Mouse (Mus musculus) kidney, postnatal 10 days (tissue): ENCODE results near the gene Tia1.
A peak's percentile ranks its signal among the peaks of the same experiment; 100 is the strongest.
"Not testable (repeated sequence)": the region's sequence is repeated elsewhere in the genome, so short reads cannot be mapped to it uniquely, and the experiment has no call there.

ENCODE experiments used
- DNase-seq: peaks from one replicate; pipeline ENCODE4 v3.0.0; 2021; ENCODE audit warnings: mixed read lengths

Tia1 gene

DNA sequence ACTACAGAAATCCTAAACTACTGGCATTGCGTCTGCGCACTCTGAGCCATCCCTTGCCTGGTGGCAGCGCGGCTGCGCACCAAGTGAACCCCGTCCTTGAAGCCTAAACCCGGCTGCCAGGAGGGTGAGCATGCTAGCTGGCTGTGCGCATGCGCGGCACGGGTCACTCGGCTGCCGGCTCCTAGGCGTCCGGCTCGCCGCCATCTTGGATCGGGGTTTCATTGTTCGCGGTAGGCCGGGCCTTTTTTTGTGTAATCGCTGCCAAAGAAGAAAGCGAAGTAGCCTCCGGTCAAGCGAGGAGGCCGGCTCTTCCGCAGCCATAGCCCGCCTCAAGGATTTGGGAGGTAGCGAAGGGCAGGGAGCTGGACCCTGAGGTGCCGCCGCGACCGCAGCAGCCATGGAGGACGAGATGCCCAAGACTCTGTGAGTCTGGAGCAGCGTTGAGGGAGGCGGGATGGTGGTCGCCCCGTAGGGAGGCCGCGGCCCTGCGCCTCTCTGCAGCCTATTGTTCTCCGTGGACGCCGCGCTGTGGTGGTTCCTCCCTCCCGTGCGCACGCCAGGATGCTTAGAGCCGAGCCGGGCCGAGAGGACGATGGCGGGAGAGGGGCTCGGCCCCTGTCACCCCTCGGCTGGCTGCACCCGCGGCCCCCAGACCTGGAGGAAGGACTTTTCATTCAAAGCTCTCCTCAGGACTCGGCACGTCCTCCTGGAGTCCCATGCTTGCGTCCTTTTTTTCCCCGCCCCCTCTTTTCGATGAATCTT is at the start of gene Tia1:
TSS of gene Tia1 (plus strand) at position 120 of the 762 bp plus-strand sequence.
- peak; percentile 98 for DNase-seq

- DNase-seq = no peak
Measured at GRCm38 (mm10) chr6:86354948-86355347, 49.1 kb upstream of the Tia1 start.

- no peak for DNase-seq
Measured at GRCm38 (mm10) chr6:86356956-86357355, 47.1 kb upstream of the Tia1 start.

DNA sequence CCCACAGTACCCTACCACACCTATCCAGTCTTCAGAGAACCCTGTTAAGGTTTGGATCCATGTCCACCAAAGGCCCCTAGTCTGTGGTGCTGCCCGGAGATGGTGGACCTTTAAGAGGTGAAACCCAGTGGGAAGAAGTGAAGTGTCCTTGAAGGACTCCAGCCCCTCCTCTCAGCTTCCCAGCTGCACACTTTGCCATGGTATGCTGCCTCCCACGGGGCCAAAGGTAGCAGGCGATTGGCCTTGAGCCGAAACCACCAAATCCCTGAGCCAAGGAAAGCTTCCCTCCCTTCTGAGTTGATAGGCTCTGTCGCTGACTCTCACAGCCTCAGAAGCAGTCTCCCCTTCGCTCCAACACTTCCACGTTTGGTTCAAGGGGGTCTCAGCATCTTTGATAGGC is 43.3 kb upstream of the Tia1 start:
- peak; percentile 63 for DNase-seq

DNA sequence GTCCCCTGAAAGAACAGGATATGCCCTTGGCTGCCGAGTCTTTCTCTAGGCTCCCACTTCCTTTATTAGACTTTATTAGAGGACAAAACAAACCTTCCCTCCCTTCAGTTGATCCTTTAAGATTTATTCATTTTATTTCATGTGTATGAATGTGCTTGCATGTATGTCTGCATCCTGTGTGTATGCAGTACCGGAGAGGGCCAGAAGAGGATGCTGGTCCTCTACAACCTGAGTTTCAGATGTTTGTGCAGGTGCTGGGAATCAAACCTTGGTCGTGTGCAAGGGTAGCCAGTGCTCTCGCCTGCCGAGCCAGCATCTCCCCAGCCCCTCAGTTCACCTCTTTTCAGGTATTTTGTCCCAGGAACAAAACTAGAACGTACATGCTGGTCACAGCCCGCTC is 42.6 kb upstream of the Tia1 start:
- no peak for DNase-seq

GRCm38 (mm10) chr6:86364442-86365141 is 39.4 kb upstream of the Tia1 start:
- DNase-seq = peak; percentile 88

- DNase-seq = peak; percentile 97
Measured at GRCm38 (mm10) chr6:86365371-86366124, 38.5 kb upstream of the Tia1 start, which contains the start of gene Fam136a. TSS of gene Fam136a (plus strand) at chr6:86365646.

DNA sequence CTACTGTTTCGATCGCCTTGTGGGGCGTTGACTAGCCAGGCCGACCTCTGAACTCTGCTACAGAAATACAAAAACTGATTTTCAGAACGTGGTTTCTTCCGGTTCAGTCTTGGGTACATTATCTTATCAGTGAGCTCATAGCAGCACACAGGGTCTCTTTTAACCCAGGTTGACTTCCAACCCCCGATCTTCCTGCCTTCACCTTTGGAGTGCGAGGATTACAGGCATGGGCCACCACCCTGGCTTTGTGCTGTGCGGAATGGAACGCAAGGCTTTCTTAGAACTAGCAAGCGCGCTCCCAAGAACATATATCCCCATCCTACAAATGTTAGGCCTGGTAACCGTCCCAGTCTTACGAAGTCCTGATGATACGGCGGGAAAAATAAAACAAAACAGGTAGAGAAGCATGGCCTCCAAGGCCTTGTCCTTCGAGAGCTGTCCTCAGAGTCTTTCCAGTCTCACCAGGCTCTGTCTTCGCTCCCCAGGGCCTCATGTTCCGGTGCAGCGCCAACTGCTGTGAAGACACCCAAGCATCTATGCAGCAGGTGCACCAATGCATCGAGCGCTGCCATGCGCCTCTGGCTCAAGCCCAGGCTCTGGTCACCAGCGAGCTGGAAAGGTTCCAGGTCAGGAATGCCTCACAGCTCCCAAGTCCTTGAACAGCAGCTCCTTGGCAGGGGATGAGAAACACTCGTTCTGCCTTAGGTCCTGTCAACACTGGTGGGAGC is 37.7 kb upstream of the Tia1 start:
- DNase-seq = peak; percentile 73

DNA sequence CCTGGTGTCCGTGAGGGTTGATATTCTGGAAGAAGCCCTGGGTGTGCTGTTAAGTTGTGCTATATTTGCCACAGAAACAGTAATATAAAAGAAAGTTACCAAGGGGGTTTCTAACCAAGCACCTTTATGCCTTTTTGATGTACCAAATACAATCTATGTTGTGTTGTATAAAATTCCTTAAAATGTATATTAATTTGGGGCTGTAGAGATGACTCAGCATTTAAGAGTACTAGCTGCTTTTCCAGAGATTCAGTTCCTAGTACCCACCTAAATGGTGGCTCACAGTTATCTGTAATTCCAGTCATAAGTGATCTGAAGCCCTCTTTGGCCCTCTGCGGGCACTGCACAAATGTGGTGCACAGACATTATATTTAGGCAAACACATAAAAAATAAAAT is 37.2 kb upstream of the Tia1 start:
- no peak for DNase-seq

DNA sequence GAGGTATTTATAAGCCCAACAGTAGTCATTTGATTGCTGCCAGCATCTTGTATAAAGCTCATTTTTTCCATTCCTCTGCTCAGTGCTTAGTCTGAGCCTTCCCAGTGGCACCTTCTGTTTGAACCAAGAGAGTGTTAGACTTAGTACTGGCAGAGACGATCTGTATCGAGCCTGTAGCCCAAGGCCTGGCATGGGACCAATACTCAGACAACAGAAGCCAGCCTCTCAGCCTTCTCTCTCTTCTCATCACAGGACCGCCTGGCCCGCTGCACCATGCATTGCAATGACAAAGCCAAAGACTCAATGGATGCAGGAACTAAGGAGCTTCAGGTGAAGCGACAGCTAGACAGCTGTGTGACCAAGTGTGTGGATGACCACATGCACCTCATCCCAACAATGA is 35.5 kb upstream of the Tia1 start:
- DNase-seq = no peak

GRCm38 (mm10) chr6:86370093-86370713 is 33.8 kb upstream of the Tia1 start:
- DNase-seq = no peak

- DNase-seq = no peak
Measured at GRCm38 (mm10) chr6:86370764-86371339, 33.2 kb upstream of the Tia1 start, which contains the start of gene Snrpg. TSS of gene Snrpg (plus strand) at chr6:86371304.

DNA sequence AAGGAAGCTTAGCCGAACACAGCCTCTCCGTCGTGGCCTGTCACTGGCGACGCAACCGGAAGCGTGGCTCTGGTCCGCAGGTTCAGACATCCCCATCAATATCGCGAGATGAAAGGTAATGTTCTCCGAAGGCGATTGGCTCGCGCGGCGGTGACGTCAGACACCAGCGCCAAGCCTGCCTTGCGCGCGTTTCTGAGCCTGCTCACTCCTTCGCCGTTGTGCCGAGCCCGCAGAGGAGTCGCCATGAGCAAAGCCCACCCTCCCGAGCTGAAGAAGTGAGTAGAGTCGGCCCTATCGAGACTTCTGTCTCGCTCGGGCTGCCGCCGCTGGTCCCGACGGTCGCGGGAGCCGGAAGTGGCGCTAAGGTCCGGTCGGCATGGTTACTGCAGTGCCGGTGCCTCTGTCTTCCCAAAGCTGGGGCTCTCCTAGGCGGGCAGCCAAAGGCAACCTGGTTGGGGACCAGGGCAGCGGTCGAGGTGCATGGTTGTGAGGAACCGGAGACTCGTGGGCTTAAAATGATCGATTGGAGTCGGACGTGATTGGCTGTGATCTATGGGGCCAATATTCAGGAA is 32.6 kb upstream of the Tia1 start:
- peak; percentile 97 for DNase-seq

DNA sequence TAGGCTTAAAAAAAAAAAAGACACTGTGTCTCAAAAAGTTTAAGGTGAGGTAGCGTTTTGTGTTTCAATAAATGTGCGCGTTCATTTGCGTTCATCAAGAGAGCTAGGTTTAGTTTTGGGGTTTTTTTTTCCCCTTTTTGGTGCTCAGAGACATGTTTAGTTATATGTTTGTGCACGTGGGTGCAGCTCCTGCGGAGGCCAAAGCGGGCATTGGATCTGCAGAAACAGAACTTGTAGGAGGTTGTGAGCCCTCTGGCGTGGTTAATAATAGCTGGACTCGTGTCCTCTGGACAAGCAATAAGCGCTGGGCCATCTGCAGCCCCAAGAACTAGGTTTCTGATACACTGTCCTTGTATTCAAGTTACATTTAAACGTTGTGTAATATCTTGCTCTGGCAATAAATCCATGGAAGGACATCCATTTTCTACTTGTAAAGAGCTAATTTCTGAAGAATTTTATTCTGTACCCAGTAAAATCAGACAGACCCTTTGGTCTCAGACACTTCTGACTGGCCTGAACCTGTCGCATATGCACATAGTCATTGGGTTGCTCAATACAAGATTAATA is 32.0 kb upstream of the Tia1 start:
- DNase-seq = no peak

DNA sequence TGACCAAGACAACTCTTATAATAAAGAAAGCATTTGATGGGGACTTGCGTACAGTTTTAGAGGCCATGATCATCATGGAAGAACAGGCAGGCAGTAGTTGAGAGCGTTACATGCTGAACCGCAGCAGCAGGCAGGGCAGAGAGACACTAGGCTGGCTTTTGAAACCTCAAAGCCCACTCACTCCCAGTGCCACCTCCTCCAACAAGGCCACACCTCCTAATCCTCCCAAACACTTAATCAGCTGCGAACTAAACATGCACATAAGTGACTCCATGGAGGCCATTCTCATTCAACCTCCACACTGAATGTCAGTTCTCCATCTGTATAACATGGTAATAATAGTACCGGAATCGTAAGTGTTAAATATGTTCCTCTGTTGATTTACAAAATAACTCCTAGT is 30.5 kb upstream of the Tia1 start:
- DNase-seq = no peak

DNA sequence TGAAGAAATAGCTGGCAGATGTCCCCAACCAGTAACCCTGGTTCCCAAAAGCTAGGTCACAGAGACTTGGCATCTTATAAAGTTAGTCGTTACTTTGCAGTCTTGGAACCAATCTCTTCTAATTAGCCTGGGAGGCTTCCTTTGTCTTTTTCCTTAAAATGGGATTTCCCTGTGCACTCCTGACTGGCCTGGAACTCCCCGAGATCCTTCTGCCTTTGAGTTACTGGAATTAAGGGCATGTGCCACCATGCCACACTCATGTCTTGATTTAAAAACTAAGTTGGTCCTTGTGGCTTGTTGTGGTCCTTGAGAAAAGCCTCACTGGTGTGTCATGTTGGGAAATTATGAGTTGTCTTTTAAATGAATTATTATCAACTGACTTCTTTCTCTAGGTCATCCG is 25.7 kb upstream of the Tia1 start:
- no peak for DNase-seq

GRCm38 (mm10) chr6:86380112-86380511 is 23.9 kb upstream of the Tia1 start:
- DNase-seq = not testable (repeated sequence)

GRCm38 (mm10) chr6:86382551-86382950 is 21.5 kb upstream of the Tia1 start:
- no peak for DNase-seq

- no peak for DNase-seq
Measured at GRCm38 (mm10) chr6:86383370-86383769, 20.6 kb upstream of the Tia1 start.

- no peak for DNase-seq
Measured at GRCm38 (mm10) chr6:86384692-86385091, 19.3 kb upstream of the Tia1 start.
